Mouse (Mus musculus): ENCODE data around the gene Plekha8.

The Plekha8 gene

GRCm38 (mm10) chr6:54586911-54587310 lies 8.0 kb upstream of the Plekha8 start:
- no peak for DNase-seq

- no peak for DNase-seq
Observed at GRCm38 (mm10) chr6:54587683-54588082, 7.2 kb upstream of the Plekha8 start.

GRCm38 (mm10) chr6:54588212-54588611 lies 6.7 kb upstream of the Plekha8 start:
- DNase-seq, result no peak

GRCm38 (mm10) chr6:54590691-54591090 lies 4.2 kb upstream of the Plekha8 start:
- no peak for DNase-seq

- DNase-seq, result no peak
Observed at GRCm38 (mm10) chr6:54591778-54592177, 3.1 kb upstream of the Plekha8 start.

- DNase-seq, result peak; percentile 94 to 95
Observed at GRCm38 (mm10) chr6:54592938-54593535, 1.9 kb upstream of the Plekha8 start.

GRCm38 (mm10) chr6:54593766-54594468 lies 994 bp upstream of the Plekha8 start:
- DNase-seq, result no peak

- no peak for DNase-seq
Observed at GRCm38 (mm10) chr6:54595330-54595878, 493 bp downstream of the Plekha8 start.

GRCm38 (mm10) chr6:54597208-54597607 lies 2.3 kb downstream of the Plekha8 start, which contains the start of gene Fkbp14:
Gene Fkbp14, minus strand, starts transcription at chr6:54597308.
- DNase-seq, result no peak

GRCm38 (mm10) chr6:54597711-54598110 lies 2.8 kb downstream of the Plekha8 start:
- DNase-seq, result no peak

- no peak for DNase-seq
Observed at GRCm38 (mm10) chr6:54600681-54601347, 5.9 kb downstream of the Plekha8 start.

GRCm38 (mm10) chr6:54602891-54603290 lies 8.0 kb downstream of the Plekha8 start:
- no peak for DNase-seq

- no peak for DNase-seq
Observed at GRCm38 (mm10) chr6:54604001-54604715, 9.2 kb downstream of the Plekha8 start.

GRCm38 (mm10) chr6:54606241-54606640 lies 11.3 kb downstream of the Plekha8 start:
- no peak for DNase-seq

- DNase-seq, result no peak
Observed at GRCm38 (mm10) chr6:54617363-54617762, 22.5 kb downstream of the Plekha8 start.

- DNase-seq, result no peak
Observed at GRCm38 (mm10) chr6:54619530-54619929, 24.6 kb downstream of the Plekha8 start.

- DNase-seq, result no peak
Observed at GRCm38 (mm10) chr6:54620357-54620756, 25.4 kb downstream of the Plekha8 start.

- DNase-seq, result no peak
Observed at GRCm38 (mm10) chr6:54628381-54628780, 33.5 kb downstream of the Plekha8 start.

GRCm38 (mm10) chr6:54629734-54630133 lies 34.8 kb downstream of the Plekha8 start:
- peak; percentile 39 to 44 for DNase-seq

GRCm38 (mm10) chr6:54631462-54631861 lies 36.6 kb downstream of the Plekha8 start:
- peak; percentile 36 to 45 for DNase-seq

GRCm38 (mm10) chr6:54639877-54640276 lies 45.0 kb downstream of the Plekha8 start:
- DNase-seq, result no peak

GRCm38 (mm10) chr6:54641953-54642352 lies 47.0 kb downstream of the Plekha8 start:
- DNase-seq, result no peak

- DNase-seq, result no peak
Observed at GRCm38 (mm10) chr6:54643181-54643580, 48.3 kb downstream of the Plekha8 start.

All from cerebellum, postnatal 14 days (tissue).